Mouse (Mus musculus) liver, adult (tissue): ENCODE data around the gene Arf1.

Experiments used
- GATA4 ChIP-seq: IDR thresholded peaks from 2 replicates; pipeline ENCODE4 v1.6.1; 2014; ENCODE audit warnings: mild to moderate bottlenecking, low read length; ENCODE audit not compliant: insufficient replicate concordance

The Arf1 gene

DNA sequence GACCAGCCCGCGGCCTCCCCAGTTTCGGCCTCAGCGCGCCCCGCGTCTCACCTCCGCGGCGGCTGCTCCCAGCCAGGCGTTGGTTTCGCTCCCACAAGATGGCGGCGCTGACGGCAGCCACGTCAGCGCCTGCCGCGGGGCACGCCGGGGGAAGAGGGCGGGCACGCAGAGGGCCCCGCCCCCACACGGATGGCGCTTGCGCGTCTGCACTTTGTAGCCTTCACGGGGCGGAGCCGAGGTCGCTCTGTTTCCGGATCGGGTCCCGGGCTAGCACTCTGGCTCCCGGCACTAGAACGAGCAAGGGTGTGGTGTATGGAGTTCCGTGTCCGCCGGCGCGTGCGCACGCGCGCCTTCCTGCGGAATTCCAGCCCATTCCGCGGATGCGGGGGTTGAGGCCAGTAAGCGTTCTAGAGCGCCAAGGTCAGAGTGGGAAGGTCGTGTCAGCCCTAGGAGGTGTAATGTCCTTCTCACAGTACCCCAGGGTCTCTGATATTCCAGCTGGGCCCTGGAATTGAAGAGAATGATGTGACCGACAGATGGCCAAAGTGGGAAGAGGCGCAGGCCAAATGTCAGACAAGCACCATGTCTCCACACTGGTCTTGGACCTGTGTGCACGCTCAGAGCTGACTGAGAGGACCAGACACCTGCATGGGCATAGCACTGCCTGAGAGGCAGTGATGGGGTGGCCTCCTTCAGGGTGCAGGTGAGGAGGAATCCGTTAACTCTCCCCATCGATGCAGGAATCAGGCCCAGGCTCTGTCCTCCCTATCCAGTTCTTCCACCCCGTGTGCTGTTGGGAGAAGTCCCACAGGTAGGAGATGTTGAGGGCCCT lies at the start of gene Arf1:
Arf1 (minus strand) TSS at position 149 of the 832 bp plus-strand sequence.
- peak; percentile 19; the same call in 1 of the 2 replicates for TF ChIP-seq GATA4

GRCm38 (mm10) chr11:59276877-59277276 lies 48.8 kb upstream of the Arf1 start:
- TF ChIP-seq GATA4: no peak

GRCm38 (mm10) chr11:59274184-59274583 lies 46.1 kb upstream of the Arf1 start:
- TF ChIP-seq GATA4: no peak

- TF ChIP-seq GATA4: no peak
Measured at GRCm38 (mm10) chr11:59266727-59267126, 38.7 kb upstream of the Arf1 start.

DNA sequence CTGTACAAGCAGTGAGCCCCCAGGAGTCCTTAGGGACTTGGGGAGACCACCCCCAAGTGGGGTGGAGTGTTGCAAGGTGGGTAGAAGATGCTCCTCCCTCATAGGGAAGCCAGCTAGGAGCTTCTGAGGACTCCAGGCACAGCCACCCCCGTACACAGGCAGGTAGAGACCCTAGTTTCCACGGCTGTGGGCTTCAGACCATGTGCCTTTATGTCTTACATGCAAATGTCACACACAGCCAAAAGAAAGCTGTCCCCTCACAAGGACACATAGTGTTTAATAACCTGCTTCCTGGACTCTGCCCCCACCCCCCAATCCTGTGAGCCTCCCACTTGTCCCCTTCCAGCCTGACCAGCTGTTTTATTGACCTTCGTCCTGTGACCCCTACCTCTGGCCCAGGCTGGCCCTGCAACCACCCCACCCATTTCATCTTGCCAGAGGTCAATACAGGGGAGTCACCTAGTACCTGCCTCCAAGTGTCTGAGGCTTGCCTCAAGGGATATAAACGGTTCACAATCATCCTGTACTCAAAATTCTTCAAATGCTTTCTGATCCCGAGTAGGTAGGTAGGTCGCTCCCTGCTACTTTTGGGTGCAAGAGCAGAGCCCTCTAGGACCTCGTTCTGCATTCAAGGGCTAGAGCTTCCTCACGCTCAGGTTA lies 37.2 kb upstream of the Arf1 start:
- TF ChIP-seq GATA4: no peak

GRCm38 (mm10) chr11:59264593-59264992 lies 36.5 kb upstream of the Arf1 start:
- no peak for TF ChIP-seq GATA4

GRCm38 (mm10) chr11:59263870-59264563 lies 35.9 kb upstream of the Arf1 start:
- no peak for TF ChIP-seq GATA4

DNA sequence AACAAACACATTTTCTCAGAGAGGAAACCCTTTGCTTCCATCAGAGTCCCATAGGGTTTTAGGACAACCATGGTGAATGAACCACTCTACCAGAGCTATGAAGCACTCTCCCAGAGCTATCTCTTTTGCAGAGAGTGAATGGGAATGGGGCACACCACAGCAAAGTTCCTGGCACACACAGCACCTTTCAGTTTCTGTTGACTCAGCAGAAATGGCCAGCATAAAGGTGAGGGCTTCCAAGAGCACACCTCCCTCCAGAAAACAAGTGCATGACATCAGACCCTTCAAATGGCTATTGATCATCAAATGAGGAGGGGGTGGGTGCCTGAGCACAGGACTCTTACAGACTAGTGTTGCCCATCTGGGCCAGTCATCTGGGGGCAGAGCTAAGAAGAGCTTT lies 34.2 kb upstream of the Arf1 start:
- no peak for TF ChIP-seq GATA4

GRCm38 (mm10) chr11:59260706-59261493 lies 32.8 kb upstream of the Arf1 start:
- TF ChIP-seq GATA4: no peak

- TF ChIP-seq GATA4: no peak
Measured at GRCm38 (mm10) chr11:59259647-59260046, 31.6 kb upstream of the Arf1 start.

DNA sequence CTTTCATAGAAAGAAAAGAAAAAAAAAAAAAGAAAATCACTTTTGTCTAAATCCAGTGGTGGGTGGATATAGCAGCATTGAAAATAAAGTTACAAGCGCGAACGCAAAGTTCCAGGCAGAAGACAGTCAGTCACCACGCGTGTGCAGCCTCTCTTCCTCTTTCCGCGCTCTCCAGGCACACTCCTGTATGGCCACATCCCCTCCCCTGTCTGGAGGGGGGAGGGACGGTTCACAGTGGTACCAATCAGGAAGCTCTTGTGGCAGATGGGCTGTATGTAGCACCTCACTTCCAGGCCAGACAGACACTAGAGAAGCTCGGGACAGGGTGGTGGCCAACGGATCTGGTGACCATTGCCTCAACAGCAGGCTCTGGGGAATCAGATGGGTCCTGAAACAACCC lies 20.0 kb upstream of the Arf1 start:
- TF ChIP-seq GATA4: no peak

- no peak for TF ChIP-seq GATA4
Measured at GRCm38 (mm10) chr11:59243856-59244255, 15.8 kb upstream of the Arf1 start.

- TF ChIP-seq GATA4: no peak
Measured at GRCm38 (mm10) chr11:59241841-59242240, 13.8 kb upstream of the Arf1 start.

DNA sequence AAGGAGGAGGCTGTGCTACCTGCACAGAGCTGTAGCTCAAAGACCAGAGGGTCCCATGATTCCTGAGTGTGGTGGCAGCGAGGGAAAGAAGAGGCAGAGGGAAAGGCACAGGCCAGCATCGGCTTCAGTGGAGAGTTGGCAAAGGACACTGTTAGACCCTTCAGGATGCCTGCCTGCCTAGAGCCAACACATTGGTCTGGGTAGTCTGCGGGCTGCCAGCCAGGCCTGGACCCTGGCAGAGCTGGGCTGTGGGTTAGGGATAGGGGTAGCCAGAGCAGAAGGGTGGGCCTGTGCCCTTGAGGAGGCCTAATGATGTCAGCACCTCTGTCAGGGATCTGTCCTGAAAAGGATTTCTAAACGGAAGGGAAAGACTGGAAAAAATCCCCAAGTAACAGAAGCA lies 11.7 kb upstream of the Arf1 start:
- TF ChIP-seq GATA4: no peak

DNA sequence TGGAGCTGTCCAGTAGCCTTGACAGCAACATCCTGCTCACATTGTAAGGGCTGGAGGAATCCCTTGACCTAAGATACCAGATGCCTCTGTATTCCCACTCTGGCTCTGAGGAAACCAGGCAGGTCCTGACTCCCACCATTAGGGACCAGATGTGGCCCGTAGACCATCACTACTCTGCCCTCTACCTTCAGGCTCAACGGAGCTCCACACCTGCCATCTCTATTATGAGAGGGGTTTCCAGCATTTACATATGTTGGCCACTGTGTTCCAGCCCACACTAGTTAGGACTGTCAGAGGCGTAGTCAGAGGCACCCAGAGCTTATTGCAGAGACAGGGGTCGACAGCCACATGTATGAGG lies 11.3 kb upstream of the Arf1 start:
- TF ChIP-seq GATA4: no peak

DNA sequence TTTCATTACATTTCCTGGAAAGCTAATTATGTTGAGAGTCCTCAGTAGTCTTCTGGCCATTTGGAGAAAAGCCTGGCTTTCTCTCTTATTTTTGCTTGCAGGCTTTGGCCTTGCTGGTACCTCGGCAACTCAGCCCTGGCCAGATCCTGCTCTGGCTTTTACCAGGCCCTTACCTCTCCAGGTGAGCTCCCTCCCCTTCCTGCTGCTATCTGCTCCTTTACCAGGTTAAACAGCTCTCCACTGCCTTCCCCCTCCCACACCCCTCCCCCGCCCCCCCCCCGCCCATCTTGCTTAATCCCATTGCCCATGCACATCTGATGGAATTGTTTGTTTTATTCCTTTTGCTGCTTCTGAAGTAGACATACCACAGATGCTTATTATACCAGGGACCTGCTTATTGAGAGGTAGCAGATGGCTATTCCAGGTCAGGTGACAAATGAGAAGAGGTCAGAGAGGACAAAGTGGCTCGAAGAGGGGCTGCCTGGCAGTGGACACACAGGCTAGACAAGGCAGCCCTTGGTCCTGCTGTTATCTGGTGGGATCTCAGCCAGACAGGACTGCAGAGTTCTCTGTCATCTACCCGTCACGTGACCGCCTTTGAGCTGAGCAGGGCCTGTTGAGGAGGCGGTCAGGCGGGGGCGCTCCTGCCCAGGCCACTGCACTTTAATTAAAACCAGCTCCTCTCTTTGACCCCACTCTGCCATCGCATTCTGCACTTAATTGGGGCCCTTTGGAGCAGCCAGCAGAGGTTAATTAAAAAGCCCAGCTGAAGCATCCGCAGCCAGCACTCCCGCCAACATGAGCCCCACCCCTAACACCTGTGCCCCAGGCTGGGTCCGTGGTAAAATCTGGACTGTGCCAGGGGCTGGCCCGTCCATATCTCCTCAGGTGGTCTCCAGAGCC lies 10.7 kb upstream of the Arf1 start:
- TF ChIP-seq GATA4: peak; percentile 65; the same call in 1 of the 2 replicates
